Mouse (Mus musculus): ENCODE data around the gene Mpped2. TPM values are rescaled to one million over a fixed set of nuclear protein-coding genes. Genes with fewer than 3 reads are reported as not detected.

Gene Mpped2
- polyA plus RNA-seq, 1 experiment from 2014 or later = 134 TPM

DNA sequence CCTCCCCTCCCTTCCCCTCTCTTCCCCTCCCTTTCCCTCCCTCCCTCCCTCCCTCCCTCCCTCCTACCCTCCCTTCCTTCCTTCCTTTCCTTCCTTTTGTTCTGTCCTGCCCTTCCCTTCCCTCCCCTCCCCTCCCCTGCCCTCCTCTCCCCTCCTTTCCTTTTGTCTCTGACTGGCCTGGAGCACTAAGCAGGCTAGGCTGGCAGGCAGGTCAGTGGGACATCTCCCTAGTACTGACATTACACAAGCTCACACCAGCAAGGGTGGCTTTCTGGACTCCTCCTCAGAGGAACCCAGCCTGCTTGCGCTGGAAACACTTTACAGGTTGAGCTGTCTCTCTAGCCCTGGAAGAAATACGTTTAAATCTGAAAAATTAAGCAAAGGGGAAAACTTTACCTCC is 139.5 kb downstream of the Mpped2 start:
- no peak for ATAC-seq (ENCODE audit: insufficient number of reproducible peaks, insufficient read depth, low FRiP score, low TSS enrichment, low read depth)
- Histone ChIP-seq H3K27ac (no peak overlapping the region), H3K27me3 (no peaks in the 10 kb centered on the region), H3K9ac (replicated peaks) (no peak overlapping the region), H3K9me3 (no peaks in the 10 kb centered on the region), H3K36me3 (no peaks in the 10 kb centered on the region), H3K4me3 (replicated peaks) (no peak overlapping the region), H3K4me2 (no peak overlapping the region), H3K4me1 (replicated peaks) (peaks cover 48% of the 10 kb centered on the region)
- 58% methylated on average over 2 of the region's 2 CpGs for WGBS

GRCm38 (mm10) chr2:106833212-106833611 is 140.1 kb downstream of the Mpped2 start:
- no peaks in the 10 kb centered on the region for H3K27me3 ChIP-seq
- H3K4me2 ChIP-seq = no peak overlapping the region
- no peak overlapping the region for H3K4me3 ChIP-seq (replicated peaks)
- no peaks in the 10 kb centered on the region for H3K36me3 ChIP-seq
- no peak overlapping the region for H3K9ac ChIP-seq (replicated peaks)
- WGBS = 86% methylated on average over 5 of the region's 5 CpGs
- H3K27ac ChIP-seq = no peak overlapping the region
- peaks cover 54% of the 10 kb centered on the region for H3K4me1 ChIP-seq (replicated peaks)
- ATAC-seq (ENCODE audit: insufficient number of reproducible peaks, insufficient read depth, low FRiP score, low TSS enrichment, low read depth) = no peak
- no peaks in the 10 kb centered on the region for H3K9me3 ChIP-seq

- H3K9me3 ChIP-seq = no peaks in the 10 kb centered on the region
- no peaks in the 10 kb centered on the region for H3K27me3 ChIP-seq
- WGBS = 43% methylated on average over 8 of the region's 8 CpGs
- H3K36me3 ChIP-seq = no peaks in the 10 kb centered on the region
- no peak for ATAC-seq (ENCODE audit: insufficient number of reproducible peaks, insufficient read depth, low FRiP score, low TSS enrichment, low read depth)
- no peak overlapping the region for H3K9ac ChIP-seq (replicated peaks)
- H3K4me3 ChIP-seq (replicated peaks) = no peak overlapping the region
- H3K4me1 ChIP-seq (replicated peaks) = peaks cover 48% of the 10 kb centered on the region
- no peak overlapping the region for H3K27ac ChIP-seq
- no peak overlapping the region for H3K4me2 ChIP-seq
Observed at GRCm38 (mm10) chr2:106835321-106835720, 142.3 kb downstream of the Mpped2 start.

DNA sequence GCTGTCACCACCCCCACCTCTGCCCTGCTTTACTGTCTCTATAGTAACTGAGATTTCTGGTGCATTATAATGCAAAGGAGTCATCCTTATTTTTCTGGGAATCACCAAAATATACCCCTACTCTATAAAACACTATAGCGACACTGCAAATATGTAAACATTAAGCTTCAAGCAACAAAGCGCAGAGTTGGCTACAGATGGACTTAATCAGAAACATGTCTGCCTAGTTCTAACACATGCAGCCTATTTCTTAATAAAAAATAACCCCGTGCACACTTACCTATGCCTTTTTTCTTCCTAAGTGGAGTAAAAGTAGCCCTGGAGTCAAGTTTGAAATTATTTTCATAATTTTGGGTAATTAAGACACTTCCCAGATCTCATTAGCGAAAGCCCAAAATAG is 144.2 kb downstream of the Mpped2 start:
- Histone ChIP-seq H3K9me3 (no peaks in the 10 kb centered on the region), H3K27me3 (no peaks in the 10 kb centered on the region), H3K27ac (peak overlapping the region; percentile 79), H3K4me2 (no peak overlapping the region), H3K9ac (replicated peaks) (no peak overlapping the region), H3K36me3 (no peaks in the 10 kb centered on the region), H3K4me1 (replicated peaks) (peaks cover 51% of the 10 kb centered on the region), H3K4me3 (replicated peaks) (no peak overlapping the region)
- ATAC-seq (ENCODE audit: insufficient number of reproducible peaks, insufficient read depth, low FRiP score, low TSS enrichment, low read depth) = no peak
- WGBS = 37% methylated on average over 4 of the region's 4 CpGs

DNA sequence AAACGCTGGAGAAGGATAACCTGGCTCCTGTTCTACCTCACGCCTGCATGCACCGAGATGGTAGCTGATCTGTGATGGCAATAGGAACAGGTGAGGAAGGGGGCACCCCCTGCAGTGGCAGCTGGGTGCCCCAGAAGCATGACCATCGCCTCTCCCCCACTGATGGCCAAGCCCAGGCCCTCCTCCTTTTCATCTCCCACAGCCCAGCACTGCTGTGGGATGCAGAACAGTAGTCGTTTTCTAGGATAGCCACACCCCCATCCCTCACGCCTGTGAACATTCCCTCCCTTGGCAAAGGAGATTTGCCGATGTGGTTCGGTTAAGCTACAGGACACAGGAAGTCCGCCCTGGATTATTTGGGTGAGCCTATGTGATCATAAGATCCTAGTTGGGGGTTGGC is 151.1 kb downstream of the Mpped2 start:
- no peak overlapping the region for H3K4me2 ChIP-seq
- no peaks in the 10 kb centered on the region for H3K9me3 ChIP-seq
- no peaks in the 10 kb centered on the region for H3K27me3 ChIP-seq
- 0 out of 2 replicates have a peak overlapping the region, but pooled peaks have one; percentile 8 for H3K9ac ChIP-seq (replicated peaks)
- no peak for ATAC-seq (ENCODE audit: insufficient number of reproducible peaks, insufficient read depth, low FRiP score, low TSS enrichment, low read depth)
- peaks cover 39% of the 10 kb centered on the region for H3K4me1 ChIP-seq (replicated peaks)
- no peak overlapping the region for H3K4me3 ChIP-seq (replicated peaks)
- peaks cover 6% of the 10 kb centered on the region; the same call in 1 of the 2 replicates for H3K36me3 ChIP-seq
- 0 out of 2 replicates have a peak overlapping the region, but pooled peaks have one; percentile 13 for H3K27ac ChIP-seq
- 66% methylated on average over 9 of the region's 9 CpGs for WGBS

DNA sequence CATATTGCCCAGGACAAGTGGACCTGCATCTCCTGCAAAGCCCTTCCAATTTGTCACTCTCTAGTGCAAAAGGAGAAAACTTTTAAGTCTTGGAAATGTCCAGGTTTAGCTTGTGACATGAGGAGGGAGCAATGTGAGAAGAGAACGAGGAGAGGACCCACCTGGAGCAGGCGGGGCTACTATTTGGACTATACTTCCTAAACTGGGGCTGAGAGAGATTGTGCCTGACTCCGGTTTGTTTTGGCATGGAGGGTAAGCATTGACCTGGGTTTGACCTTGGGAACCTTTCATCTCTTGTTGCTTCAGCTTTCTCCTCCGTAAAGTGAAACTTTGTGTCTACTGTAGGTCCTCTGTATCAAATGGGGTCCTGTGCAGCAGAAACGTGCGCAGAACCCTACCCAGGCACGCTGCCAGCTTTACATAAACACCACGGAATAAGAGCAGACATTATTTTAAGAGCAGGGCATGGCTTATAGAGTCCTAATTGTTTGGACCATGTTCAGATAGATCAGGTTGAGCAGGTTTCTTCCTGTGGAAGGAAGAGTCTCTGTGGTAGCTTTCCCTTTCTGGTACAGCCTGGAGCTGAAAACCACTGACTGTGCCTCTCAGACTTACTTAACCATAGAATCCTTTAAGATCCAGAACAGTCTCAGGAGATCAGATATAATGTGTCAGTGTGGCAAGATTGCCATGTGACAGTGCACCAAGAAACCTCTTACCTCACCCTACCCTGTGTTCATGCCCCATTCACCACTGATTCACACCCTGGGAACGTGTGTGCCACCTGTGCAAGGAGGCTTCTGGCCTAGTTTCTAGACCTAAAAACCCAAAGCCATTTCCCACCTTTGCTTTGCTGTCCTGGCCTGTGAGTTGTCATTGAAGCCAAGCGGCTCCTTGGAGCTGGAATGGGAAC is 152.0 kb downstream of the Mpped2 start:
- H3K27ac ChIP-seq = peak overlapping the region; percentile 60
- H3K4me1 ChIP-seq (replicated peaks) = peaks cover 38% of the 10 kb centered on the region
- 0 out of 2 replicates have a peak, but pooled peaks have one; percentile 21 for ATAC-seq (ENCODE audit: insufficient number of reproducible peaks, insufficient read depth, low FRiP score, low TSS enrichment, low read depth)
- no peaks in the 10 kb centered on the region for H3K9me3 ChIP-seq
- H3K36me3 ChIP-seq = peaks cover 6% of the 10 kb centered on the region; the same call in 1 of the 2 replicates
- no peak overlapping the region for H3K4me2 ChIP-seq
- no peak overlapping the region for H3K4me3 ChIP-seq (replicated peaks)
- H3K9ac ChIP-seq (replicated peaks) = no peak overlapping the region
- no peaks in the 10 kb centered on the region for H3K27me3 ChIP-seq
- 50% methylated on average over 10 of the region's 10 CpGs for WGBS

DNA sequence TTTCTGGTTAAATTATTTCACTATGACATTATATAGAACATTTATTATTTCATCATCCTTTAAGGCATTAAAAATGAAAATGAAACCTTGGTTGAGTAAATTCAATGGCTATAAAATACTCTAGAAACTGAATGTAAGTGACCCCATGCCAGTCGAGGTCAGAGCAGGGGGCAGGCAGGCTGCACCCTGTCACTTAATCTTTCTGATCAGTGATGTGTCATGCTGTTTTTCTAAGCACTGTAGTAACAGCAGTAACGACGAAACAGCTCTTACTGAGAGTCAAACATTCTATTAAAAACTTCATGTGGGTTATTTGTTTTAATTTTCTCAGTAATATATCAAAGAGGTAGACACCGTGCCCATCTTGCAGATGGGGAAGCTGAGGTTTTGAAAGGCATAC is 153.4 kb downstream of the Mpped2 start:
- H3K9ac ChIP-seq (replicated peaks) = no peak overlapping the region
- WGBS = 35% methylated on average over 4 of the region's 4 CpGs

GRCm38 (mm10) chr2:106849389-106849788 is 156.3 kb downstream of the Mpped2 start:
- Histone ChIP-seq H3K9me3 (no peaks in the 10 kb centered on the region), H3K4me1 (replicated peaks) (peaks cover 29% of the 10 kb centered on the region), H3K36me3 (peaks cover 3% of the 10 kb centered on the region; the same call in 1 of the 2 replicates), H3K9ac (replicated peaks) (no peak overlapping the region), H3K27ac (0 out of 2 replicates have a peak overlapping the region, but pooled peaks have one; percentile 41), H3K4me2 (no peak overlapping the region), H3K4me3 (replicated peaks) (no peak overlapping the region), H3K27me3 (peaks cover 2% of the 10 kb centered on the region; the same call in 1 of the 2 replicates)
- WGBS = 37% methylated on average over 9 of the region's 9 CpGs
- no peak for ATAC-seq (ENCODE audit: insufficient number of reproducible peaks, insufficient read depth, low FRiP score, low TSS enrichment, low read depth)

More for the DNA sequence above, 153.4 kb downstream of the Mpped2 start:
- Histone ChIP-seq H3K27me3 (no peaks in the 10 kb centered on the region), H3K9me3 (no peaks in the 10 kb centered on the region), H3K4me2 (no peak overlapping the region), H3K27ac (no peak overlapping the region), H3K4me3 (replicated peaks) (no peak overlapping the region), H3K36me3 (peaks cover 6% of the 10 kb centered on the region; the same call in 1 of the 2 replicates), H3K4me1 (replicated peaks) (peaks cover 31% of the 10 kb centered on the region)
- no peak for ATAC-seq (ENCODE audit: insufficient number of reproducible peaks, insufficient read depth, low FRiP score, low TSS enrichment, low read depth)

DNA sequence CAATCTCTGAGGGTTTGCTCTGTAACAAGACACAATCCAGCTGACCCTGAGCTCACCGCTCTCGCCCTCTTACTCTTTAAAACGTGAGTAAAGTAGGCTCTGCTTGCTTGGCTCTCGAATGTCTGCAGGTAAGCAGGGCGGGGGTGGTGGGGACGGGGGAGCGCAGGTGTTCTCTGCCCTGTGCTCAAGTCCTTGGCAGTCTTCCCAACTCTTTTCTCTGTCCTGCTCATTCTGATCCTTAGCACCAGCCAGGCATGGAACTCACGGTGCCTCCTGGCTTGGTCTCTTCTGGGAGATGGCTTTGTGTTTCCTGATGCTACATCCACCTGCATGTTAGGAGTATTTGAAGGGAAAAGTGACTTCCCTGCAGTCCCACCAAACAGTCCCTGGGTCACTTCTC is 158.4 kb downstream of the Mpped2 start:
- H3K27ac ChIP-seq = no peak overlapping the region
- H3K27me3 ChIP-seq = peaks cover 5% of the 10 kb centered on the region; the same call in 1 of the 2 replicates
- 80% methylated on average over 8 of the region's 8 CpGs for WGBS
- H3K4me2 ChIP-seq = no peak overlapping the region
- H3K9ac ChIP-seq (replicated peaks) = no peak overlapping the region
- H3K9me3 ChIP-seq = no peaks in the 10 kb centered on the region
- H3K4me1 ChIP-seq (replicated peaks) = peaks cover 38% of the 10 kb centered on the region
- no peak for ATAC-seq (ENCODE audit: insufficient number of reproducible peaks, insufficient read depth, low FRiP score, low TSS enrichment, low read depth)
- peaks cover 3% of the 10 kb centered on the region; the same call in 1 of the 2 replicates for H3K36me3 ChIP-seq
- H3K4me3 ChIP-seq (replicated peaks) = no peak overlapping the region

DNA sequence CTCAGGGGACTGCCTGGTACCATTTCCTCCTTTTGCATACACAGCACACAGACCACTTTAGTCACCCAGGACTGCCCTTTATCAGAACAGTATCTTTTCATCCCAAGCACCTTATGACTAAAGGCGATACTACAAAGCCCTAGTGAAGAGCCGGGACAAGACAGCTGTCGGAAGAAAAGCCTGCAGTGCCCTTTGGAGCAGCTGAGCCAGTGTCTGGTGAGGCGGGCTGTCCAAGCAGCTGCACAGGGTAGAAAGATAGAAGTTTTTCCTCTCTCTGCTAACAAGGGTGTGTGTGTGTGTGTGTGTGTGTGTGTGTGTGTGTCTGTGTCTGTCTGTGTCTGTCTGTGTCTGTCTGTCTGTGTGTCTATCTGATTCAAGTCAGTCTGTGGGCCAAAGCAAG is 161.1 kb downstream of the Mpped2 start:
- WGBS = 56% methylated on average over 4 of the region's 4 CpGs
- Histone ChIP-seq H3K27ac (0 out of 2 replicates have a peak overlapping the region, but pooled peaks have one; percentile 12), H3K4me3 (replicated peaks) (no peak overlapping the region), H3K27me3 (peaks cover 5% of the 10 kb centered on the region; the same call in 1 of the 2 replicates), H3K9ac (replicated peaks) (no peak overlapping the region), H3K4me1 (replicated peaks) (peaks cover 57% of the 10 kb centered on the region), H3K36me3 (no peaks in the 10 kb centered on the region), H3K4me2 (no peak overlapping the region), H3K9me3 (no peaks in the 10 kb centered on the region)
- ATAC-seq (ENCODE audit: insufficient number of reproducible peaks, insufficient read depth, low FRiP score, low TSS enrichment, low read depth) = no peak

DNA sequence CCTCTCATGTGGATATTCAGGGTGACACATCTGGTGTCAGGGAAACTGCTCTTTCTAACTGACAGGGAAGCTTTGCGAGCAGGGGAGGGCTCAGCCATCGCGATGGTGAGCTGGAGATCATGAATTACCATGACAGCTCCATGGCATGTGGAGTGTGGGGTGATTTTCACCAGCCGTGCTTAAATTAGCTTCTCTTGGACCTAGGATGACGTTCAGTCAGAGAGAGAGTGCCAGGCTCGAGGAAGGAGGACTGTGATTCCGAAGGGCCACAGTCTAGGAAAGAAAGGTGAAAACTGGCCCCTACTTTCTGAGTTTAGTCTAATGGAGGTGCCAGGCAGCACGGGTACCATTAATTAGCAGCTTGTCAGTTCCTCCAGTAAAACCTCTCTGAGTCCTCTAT is 161.7 kb downstream of the Mpped2 start:
- ATAC-seq (ENCODE audit: insufficient number of reproducible peaks, insufficient read depth, low FRiP score, low TSS enrichment, low read depth) = no peak
- Histone ChIP-seq H3K27me3 (peaks cover 5% of the 10 kb centered on the region; the same call in 1 of the 2 replicates), H3K36me3 (no peaks in the 10 kb centered on the region), H3K4me2 (0 out of 2 replicates have a peak overlapping the region, but pooled peaks have one; percentile 13), H3K27ac (0 out of 2 replicates have a peak overlapping the region, but pooled peaks have one; percentile 12), H3K4me3 (replicated peaks) (no peak overlapping the region), H3K4me1 (replicated peaks) (peaks cover 54% of the 10 kb centered on the region), H3K9me3 (no peaks in the 10 kb centered on the region), H3K9ac (replicated peaks) (no peak overlapping the region)
- 18% methylated on average over 8 of the region's 8 CpGs for WGBS
